9 mouse cellular contexts compared by ENCODE assay signal in genomic region chr10:125786197-125786879, GRCm38 (mm10).
DNase-seq lines count a peak whose midpoint lies in the region; ATAC-seq and TF ChIP-seq lines count a peak whose summit lies in the region.
"Had no signal": no experiment of that assay in that cellular context is flagged by ENCODE, and none has a peak within 500 bp of the region (broad histone marks: within the 10 kb centered on the region; RNA-seq: fewer than 3 reads in every experiment).

No protein-coding gene starts in this region.

- no peak for TF ChIP-seq CTCF in gastrocnemius, adult 2 months (IDR thresholded peaks at IDR 0.05)
- no peak for TF ChIP-seq CTCF in heart, postnatal 0 days (IDR thresholded peaks at IDR 0.05; ENCODE audit: low read depth)

- peaks cover 19% of the 10 kb centered on the region; the same call in 1 of the 2 replicates for H3K4me1 ChIP-seq in heart, postnatal 0 days (ENCODE audit: control insufficient read depth, insufficient read depth)

- TF ChIP-seq EP300 in heart, postnatal 0 days (IDR thresholded peaks at IDR 0.05; ENCODE audit: low read depth): no peak

- 0 out of 2 replicates have a peak, but pooled peaks cover 13% of the 10 kb centered on the region for H3K27me3 ChIP-seq in heart, postnatal 0 days (ENCODE audit: control insufficient read depth, insufficient read depth, low read length)
- H3K27me3 ChIP-seq: CH12.LX had no signal

- intact Hi-C loops in gastrocnemius, adult 2 months (cut with DNase I): no loop called here

- H3K4me2 ChIP-seq in heart, postnatal 0 days (ENCODE audit: low read depth, low read length): peak overlapping the region; percentile 77

- H3K27ac ChIP-seq in gastrocnemius, adult 2 months: peak overlapping the region; percentile 51; the same call in 1 of the 2 replicates
- no peak overlapping the region for H3K27ac ChIP-seq in heart, postnatal 0 days (ENCODE audit: low read depth)

- H3K36me3 ChIP-seq in heart, postnatal 0 days (replicated peaks; ENCODE audit: control insufficient read depth, insufficient read depth, low read length): no peaks in the 10 kb centered on the region

- H3K4me3 ChIP-seq in gastrocnemius, adult 2 months: peak overlapping the region; percentile 63
- peak overlapping the region; percentile 41 for H3K4me3 ChIP-seq in heart, postnatal 0 days (ENCODE audit: low read depth, low read length)

- H3K9me3 ChIP-seq in heart, postnatal 0 days (replicated peaks; ENCODE audit: control insufficient read depth, low read length): no peaks in the 10 kb centered on the region

- no peak for ATAC-seq in heart, postnatal 0 days (ENCODE audit: insufficient read depth, low read depth)
- peak; percentile 24; the same call in 1 of the 2 replicates for ATAC-seq in megakaryocyte-erythroid progenitor cell, adult 5-6 weeks (replicated peaks; ENCODE audit: low FRiP score, low TSS enrichment, poor library complexity, severe bottlenecking)

- no peak overlapping the region for H3K9ac ChIP-seq in heart, postnatal 0 days (replicated peaks; ENCODE audit: low read depth, low read length)

- no peak for DNase-seq in gastrocnemius, adult 2 months
- no peak for DNase-seq in gastrocnemius, postnatal 4 days (ENCODE audit: low spot score in 2 of 2)
- DNase-seq in Muller cell, postnatal 12 days (ENCODE audit: inconsistent ontology term): peak; percentile 61
- no peak for DNase-seq in heart, postnatal 0 days (ENCODE audit: low spot score)
- DNase-seq in frontal cortex, postnatal 10 days (ENCODE audit: low spot score in 2 of 2): no peak
- DNase-seq in layer of hippocampus, adult 9-10 months (ENCODE audit: low spot score): no peak
- DNase-seq in MN1 (ENCODE audit: low spot score): no peak

- 17% methylated on average over 10 of the region's 10 CpGs for WGBS in heart, postnatal 0 days
